ENCODE assay signal across 1 mouse cellular context in genomic region chr17:15395997-15396675, GRCm38 (mm10).
TF ChIP-seq lines count a peak whose summit lies in the region.

Gene Fam120b, plus strand, starts transcription at chr17:15396202.

TF ChIP-seq in CH12.LX, 34 proteins besides CTCF, POLR2A, EP300 and RAD21 (continued from another document):
- TF ChIP-seq KAT2A (IDR thresholded peaks at IDR 0.05; ENCODE audit: insufficient replicate concordance, low read length) (0 out of 2 replicates have a peak, but pooled peaks have one; percentile 13), POLR2AphosphoS2 (IDR thresholded peaks at IDR 0.05; ENCODE audit: low read depth, low read length) (peak; percentile 61; the same call in 1 of the 2 replicates), HCFC1 (IDR thresholded peaks at IDR 0.05; ENCODE audit: low read depth, low read length) (peak; percentile 81), MXI1 (IDR thresholded peaks at IDR 0.05; ENCODE audit: low read depth, low read length) (peak; percentile 94), JUND (conservative IDR thresholded peaks at IDR 0.05; ENCODE audit: low read depth, low read length) (no peak), PAX5 (IDR thresholded peaks at IDR 0.05; ENCODE audit: low read length) (no peak), IRF4 (IDR thresholded peaks at IDR 0.05; ENCODE audit: low read depth, low read length) (no peak), MAFK (IDR thresholded peaks at IDR 0.05; ENCODE audit: insufficient replicate concordance, low read length) (no peak), GABPA (IDR thresholded peaks at IDR 0.05; ENCODE audit: insufficient replicate concordance, low read depth, low read length) (no peak), JUN (IDR thresholded peaks at IDR 0.05; ENCODE audit: insufficient read depth, low read depth, low read length) (no peak), ELF1 (IDR thresholded peaks at IDR 0.05; ENCODE audit: low read depth, low read length) (peak; percentile 96), NRF1 (IDR thresholded peaks at IDR 0.05; ENCODE audit: low read depth, low read length) (peak; percentile 90), ZMIZ1 (IDR thresholded peaks at IDR 0.05; ENCODE audit: low read depth, low read length) (peak; percentile 29; the same call in 1 of the 2 replicates), USF1 (IDR thresholded peaks at IDR 0.05; ENCODE audit: low read depth, low read length) (no peak), UBTF (IDR thresholded peaks at IDR 0.05; ENCODE audit: low read depth, low read length) (no peak), MEF2A (IDR thresholded peaks at IDR 0.05; ENCODE audit: borderline replicate concordance, low read depth, low read length) (no peak), CHD2 (IDR thresholded peaks at IDR 0.05; ENCODE audit: low read length) (no peak), BHLHE40 (IDR thresholded peaks at IDR 0.05; ENCODE audit: low read depth, low read length) (no peak), ETS1 (conservative IDR thresholded peaks at IDR 0.05; ENCODE audit: low read depth, low read length) (no peak), MAZ (IDR thresholded peaks at IDR 0.05; ENCODE audit: low read depth, low read length) (no peak), ZKSCAN1 (IDR thresholded peaks at IDR 0.05; ENCODE audit: borderline replicate concordance, low read depth, low read length) (no peak), NELFE (IDR thresholded peaks at IDR 0.05; ENCODE audit: low read depth, low read length) (peak; percentile 90), USF2 (conservative IDR thresholded peaks at IDR 0.05; ENCODE audit: low read depth, low read length) (no peak), ZC3H11A (IDR thresholded peaks at IDR 0.05; ENCODE audit: low read depth, low read length) (no peak), E2F4 (IDR thresholded peaks at IDR 0.05; ENCODE audit: insufficient replicate concordance, low read depth, low read length) (no peak)
